Mouse (Mus musculus) bone marrow, adult 2 months (tissue): ENCODE results near the gene Aim2.

Source experiments
- CTCF ChIP-seq: fragments of 200-500 bp; IDR thresholded peaks from 2 replicates; pipeline ENCODE4 v1.5.1; 2011; ENCODE audit warnings: low read length, control low read depth; ENCODE audit not compliant: control insufficient read depth, insufficient read depth
- POLR2A ChIP-seq: fragments of 200-500 bp; IDR thresholded peaks from 2 replicates; pipeline ENCODE4 v1.6.1; 2011; ENCODE audit warnings: low read depth, mild to moderate bottlenecking, control low read depth, low read length, borderline replicate concordance; ENCODE audit not compliant: control insufficient read depth

GRCm38 (mm10) chr1:173345112-173345511 lies 5.6 kb upstream of the Aim2 start:
- TF ChIP-seq CTCF (no peak), POLR2A (no peak)
